Mouse (Mus musculus) layer of hippocampus, adult 9-10 months (tissue): Measurements from ENCODE around the gene Slc34a2.

Experiments used
- DNase-seq: peaks from one replicate; pipeline ENCODE4 v3.0.0; 2022; ENCODE audit warnings: low spot score

Gene Slc34a2

DNA sequence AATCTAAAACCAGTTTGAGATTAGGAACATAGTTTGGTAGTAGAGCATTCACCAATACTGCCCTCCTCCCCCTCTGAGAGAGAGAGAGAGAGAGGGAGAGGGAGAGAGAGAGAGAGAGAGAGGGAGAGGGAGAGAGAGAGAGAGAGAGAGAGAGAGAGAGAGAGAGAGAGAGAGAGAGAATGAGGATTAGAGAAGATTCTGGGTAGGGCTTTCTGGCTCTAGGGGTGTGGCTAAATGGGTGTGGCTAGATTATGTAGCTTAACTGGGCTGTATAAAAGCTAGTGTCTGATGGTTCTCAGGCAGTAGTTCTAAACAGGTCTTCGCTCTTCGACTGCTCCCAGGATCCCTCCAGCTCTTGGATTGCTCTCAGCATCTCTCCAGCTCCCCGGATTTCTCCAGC, at the start of gene Slc34a2:
Slc34a2 (plus strand) TSS at position 301 of the 400 bp plus-strand sequence.
- DNase-seq = no peak

DNA sequence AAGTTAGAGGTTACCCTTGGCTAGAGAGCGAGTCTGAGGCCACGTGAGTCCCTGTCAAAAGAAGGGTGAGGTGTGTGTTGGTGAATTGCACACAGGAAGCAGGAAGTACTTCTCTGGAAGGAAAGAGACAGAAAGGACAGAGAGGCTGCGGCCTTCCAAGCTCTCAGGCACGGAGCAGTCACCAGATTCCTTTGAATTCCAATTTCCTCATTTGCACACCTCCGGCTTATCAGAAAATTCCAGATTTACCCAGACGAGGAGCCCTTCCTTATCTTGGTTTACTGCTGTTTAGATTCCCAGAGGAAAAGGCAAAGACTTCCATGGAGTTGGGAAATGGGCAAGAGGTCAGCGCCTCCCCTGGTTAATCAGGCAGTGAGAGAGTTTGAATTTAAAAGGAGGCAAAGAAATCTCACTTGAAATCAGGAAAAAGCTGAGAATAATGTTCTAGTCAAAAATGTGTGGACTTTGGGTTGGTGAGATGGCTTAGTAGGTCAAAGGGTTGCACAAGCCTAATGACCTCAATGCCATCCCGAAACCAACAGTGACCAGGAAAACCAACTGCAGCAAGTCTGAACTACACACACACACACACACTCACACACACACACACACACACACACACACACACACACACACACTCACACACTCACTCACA, 47.1 kb upstream of the Slc34a2 start:
- DNase-seq = no peak

DNA sequence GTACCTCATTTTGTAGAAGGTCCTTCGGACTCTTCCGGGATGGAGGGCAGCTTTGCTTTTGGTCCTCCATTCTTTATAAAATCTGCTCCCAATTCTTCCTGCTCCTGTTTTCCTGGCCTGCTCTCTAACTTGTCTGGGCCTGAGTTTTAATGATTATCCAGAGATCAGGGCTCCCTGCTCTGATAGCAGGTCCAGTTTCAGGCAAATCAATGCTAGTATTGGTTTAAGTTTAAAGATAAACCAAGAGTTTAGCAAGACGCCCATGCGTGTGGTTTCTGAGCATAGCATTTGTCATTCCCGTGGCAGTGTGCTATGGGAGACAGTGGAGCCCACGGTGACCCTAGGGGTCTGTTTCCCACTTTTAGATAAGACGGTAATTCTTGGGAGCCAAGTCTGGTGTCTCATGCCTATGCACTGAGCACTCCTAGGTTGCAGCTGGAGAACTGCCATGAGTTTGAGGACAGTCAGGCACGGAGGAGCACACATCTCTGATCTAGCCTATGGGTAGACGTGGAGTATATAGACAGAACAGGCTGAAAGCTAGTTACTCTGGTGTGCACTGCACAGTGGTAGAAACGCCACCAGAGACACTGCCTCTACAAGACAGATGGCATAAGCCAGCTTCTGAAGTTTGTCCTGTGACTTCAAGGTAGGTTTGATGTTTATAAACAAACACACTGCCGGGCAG, 45.5 kb upstream of the Slc34a2 start:
- DNase-seq = no peak

DNA sequence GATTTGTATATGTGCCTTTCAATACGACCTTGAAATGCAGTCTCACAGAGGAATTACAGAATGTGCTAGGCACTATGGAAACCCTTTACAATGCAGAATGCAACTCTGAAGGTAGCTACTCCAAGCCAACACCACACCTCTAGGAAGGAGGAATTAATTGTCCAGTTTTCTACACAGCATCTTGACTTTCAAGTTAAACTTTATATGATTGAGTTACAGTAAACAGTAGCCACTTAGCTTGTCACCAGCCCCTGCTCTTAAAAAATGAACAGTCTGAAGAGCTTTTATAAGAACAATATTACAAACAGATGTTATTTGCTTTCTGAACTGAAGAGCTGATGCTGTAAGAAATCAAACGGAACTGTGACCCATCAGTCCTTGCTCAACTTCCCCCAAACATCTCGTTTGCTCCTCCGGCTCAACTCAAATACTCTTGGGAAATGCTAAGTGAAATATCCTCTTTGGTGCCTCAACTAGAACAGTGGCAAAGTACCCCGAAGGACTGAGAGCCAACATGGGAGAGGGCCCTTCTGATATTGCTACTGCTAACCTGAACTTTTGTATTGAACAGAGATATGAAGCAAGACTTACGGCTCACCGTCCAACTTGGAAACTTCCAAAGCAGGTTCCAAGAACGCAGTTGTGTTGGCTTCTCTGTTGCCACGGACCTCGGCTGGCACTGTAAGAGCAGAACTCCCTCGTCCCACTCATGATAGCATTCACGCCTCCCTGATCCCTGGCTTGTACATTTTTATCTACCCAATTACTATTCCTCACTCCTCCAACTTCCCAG, 44.2 kb upstream of the Slc34a2 start:
- DNase-seq = no peak

DNA sequence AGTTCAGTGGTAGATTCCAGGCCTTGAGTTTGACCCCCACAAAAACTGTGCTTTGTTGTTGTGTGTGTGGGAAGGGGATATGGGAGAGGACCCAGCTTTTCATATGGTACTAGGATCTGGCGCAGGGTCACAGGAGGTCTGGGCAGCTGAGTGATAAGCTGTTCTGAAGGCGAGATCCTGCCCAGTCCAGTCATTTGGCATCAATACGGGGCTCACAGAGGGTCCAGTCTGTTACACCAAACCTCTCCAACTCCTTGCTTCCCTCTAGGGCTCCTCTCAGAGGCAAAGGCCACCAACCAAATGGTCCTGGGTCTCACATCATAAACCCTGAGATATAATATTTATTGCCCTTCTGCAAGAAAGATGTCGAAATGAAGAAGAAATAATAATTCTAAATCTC, 42.4 kb upstream of the Slc34a2 start:
- no peak for DNase-seq

DNA sequence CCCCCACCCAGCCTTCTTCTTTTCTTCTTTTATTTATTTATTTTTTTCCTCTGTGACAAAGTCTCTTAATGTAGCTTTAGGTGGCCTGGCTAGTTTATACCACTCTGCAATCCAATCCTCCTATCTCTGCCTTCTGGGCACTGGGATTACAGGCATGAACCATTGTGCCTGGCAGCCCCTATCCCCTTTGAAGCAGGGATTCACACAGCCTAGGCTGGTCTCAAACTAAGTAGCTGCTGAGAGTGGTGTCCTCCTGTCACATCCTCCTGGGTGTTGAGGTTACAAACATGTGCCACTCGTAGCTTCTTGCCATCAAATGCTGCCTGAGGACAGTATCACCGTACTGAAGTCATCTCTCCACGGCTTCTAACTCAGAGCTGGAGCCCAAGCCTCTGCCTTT, 41.7 kb upstream of the Slc34a2 start:
- DNase-seq = no peak

DNA sequence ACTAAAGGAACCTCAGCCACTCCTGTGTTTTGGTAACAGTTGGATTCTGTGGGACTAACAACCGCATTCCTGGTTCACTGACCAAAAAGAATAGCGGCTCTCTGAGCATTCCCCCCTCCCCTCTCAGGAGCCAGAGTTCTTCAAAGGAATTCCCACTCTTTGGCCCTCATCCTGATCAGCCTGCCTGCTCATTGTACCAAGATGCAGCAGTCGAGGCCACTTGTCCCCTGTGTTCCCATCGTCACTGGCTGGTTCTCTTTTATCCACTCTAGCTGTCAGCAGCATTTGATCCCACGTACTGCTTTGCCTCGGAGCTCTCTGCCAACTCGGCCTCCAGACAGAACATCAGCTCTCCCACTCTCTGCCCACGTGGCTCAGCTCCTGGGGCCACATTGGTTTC, 41.3 kb upstream of the Slc34a2 start:
- DNase-seq = no peak

DNA sequence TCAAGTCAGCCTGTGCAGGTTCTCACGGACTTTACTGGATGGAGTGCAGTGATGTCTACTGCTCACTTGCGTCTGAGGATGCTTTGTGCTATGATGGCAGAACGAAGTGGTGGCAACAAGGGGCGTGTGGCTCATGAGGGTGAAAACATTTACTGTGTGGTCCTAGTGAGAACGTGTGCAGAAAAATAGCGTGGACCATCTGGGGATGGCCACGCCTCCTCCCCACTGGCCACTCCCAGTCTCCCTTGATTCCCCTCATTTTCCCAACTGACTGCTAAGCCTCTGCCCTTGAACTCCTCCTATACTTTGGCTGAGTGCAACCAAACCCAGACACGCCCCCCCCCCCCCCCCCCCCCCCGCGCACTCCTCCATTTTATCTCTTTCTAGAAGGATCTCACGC, 40.8 kb upstream of the Slc34a2 start:
- no peak for DNase-seq

DNA sequence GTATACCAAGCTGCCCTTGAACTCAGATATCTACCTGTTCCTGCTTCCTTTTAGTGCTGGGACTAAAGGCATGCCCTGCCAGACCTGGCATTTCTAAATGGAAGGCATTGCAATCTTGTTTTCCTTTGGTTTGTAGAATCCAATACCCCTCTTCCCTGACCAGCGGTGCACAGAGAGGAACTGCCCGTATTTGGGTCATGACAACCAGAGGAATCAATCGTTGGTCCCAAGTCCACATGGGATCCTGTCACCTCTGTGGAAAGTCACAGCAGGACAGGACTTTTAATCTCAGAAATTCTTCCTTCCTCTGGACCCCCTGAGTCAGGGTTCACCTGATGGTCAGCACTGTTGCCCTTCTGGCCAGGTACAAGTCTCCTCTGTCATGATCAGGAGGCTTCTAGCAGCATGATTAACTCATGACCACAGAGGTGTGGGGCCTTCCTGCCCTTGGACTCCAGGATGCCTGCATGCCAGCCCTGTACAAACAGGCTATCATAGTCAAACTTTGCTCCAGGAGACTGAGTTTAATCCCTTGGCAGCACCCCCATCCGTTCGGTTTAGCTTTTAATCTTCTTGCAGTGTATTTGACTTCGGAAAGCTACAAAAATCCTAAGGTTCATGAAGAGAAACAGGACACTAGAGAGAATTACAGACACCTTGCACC, 39.7 kb upstream of the Slc34a2 start:
- DNase-seq = no peak

DNA sequence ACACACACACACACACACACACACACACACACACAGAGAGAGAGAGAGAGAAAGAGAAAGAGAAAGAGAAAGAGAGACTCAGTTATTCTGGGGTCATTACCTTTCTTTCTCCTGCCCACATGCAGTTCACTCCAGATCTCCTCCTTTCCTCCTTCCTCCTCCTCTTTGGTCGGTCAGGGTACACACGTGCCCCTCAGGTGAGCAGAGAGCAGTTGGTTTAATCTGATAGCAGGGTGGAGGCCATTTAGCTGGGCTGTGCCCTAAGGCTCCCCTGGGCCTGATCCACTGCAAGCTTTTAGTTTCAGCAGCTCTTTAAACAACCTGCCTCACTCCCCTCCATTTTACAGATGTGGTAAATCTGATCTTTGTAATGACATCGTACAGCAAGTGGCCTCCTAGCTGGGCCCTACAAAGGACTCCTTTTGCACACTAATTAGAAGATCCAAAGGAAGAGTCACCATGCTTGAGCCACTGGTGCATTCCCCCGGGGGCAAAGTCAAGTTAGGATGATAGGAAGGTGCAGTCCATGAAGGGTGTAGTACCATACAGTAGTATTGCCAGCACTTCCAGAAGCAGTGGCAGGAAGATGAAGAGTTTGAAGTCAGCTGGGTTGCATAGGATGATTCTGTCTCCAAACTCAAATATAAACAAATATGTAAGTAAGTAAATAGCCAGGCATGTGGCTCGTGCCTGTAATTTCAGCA, 37.6 kb upstream of the Slc34a2 start:
- DNase-seq = no peak

DNA sequence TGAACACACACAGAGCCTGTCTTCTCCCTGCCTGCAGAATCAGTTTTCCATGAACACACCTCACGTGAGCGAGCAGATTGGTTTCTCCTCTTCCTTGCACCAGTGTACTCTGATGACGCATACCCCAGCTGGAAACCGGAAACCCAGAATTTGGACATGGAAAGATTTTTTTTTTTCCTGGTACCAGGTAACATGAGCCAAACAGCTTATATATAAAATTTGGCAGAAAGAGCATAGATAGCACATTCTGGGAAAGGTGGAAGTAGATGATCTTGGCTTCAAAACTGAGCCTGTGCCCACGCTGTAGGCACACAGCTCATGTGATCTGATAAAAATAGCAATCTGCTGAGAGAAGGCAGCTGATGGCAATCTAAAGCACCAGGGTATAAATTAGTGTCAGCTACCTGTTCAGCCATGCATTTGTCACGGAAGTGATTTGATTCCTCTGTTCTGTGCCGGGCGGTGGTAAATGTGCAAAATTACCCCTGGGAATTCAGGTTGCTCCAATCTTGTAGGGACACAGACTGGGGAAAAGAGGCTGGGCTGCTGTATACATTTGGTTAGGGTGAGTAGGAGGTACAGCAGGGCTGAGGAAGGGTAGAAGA, 35.2 kb upstream of the Slc34a2 start:
- peak; percentile 21 for DNase-seq

DNA sequence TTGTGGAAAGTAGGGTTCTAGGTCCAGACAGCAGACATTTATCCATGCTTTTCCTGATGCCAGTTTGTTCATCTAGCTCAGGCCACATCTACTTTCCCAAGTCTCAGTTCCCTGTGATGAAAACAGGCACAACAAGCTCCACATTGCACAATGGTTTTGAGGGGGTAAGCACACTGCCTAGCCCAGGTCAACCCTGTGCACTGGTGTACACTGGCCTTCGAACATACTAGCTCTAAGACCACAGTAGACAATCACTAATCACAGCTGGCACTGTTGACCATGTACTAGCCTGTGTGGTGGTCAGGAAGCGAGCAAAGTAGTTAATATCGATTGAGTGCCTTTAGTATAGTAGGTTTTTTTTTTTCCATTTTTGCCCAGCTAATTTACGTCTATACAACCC, 34.4 kb upstream of the Slc34a2 start:
- DNase-seq = no peak

DNA sequence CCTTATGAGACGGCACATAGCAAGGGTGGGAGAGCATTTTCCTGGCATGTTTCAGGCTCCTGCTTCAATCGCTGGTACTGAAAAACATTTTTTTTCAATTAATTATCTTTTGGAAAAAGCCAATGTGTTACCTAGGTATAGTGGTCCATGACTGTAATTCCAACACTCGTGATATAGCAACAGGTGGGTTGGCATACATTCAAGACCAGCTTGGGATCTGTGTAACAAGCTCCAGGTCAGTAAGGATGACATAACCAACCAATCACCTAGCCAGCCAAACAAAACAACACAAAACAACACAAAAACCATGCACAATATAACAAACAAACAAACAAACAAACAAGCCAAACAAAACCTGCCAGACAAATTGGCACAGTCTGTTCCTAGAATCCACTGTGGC, 33.9 kb upstream of the Slc34a2 start:
- DNase-seq = no peak

DNA sequence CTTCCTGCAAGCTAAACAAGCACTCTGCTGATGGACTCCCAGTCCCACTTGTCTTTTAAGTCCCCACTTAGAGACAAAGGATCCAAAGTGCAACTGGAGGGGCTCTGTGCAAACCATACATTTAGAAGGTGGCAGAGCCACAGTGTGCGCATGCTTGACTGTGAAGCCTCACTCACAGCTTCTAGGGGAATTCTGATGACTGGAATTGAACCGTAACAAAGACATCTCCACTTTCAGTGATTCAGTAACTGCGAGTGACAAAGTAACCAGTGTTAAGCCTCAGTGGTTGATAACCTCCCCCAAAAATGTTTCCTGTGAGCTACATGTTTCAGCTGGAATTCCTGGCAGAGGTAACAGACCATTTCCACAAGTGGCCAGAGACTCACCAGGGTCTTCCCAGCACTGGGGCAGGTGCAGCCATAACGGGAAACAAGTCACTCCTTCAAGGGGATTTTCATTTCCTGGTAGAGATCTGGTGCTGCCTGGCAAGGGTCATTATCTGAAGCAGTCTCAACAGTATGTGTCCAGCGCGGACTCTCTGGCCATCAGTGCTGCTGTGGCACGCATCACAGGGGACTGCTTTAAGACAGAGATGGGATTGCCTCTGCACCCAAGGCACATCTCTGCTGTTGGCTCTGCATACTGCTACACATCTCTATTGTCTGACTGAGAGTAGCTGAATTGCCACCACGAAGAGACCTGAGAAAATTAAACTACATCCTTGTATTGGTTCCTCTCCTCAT, 28.7 kb upstream of the Slc34a2 start:
- DNase-seq = no peak

DNA sequence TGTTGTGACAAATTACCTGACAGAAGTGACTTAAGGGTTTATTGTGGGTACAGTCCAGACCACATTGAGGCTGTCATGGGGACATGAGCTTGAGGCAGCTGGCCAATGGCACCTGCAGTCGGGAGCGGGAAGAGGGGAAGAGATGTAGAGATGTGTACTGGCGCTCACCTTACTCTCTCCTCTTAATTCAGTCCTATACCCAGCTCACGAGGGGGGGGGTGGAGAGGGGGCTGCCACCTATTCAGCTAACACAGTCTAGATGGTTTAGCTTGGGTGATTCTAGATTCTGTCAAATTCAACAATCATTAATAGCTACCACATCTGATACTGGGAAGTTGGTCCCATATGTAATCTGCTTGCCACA, 28.1 kb upstream of the Slc34a2 start:
- DNase-seq = no peak

DNA sequence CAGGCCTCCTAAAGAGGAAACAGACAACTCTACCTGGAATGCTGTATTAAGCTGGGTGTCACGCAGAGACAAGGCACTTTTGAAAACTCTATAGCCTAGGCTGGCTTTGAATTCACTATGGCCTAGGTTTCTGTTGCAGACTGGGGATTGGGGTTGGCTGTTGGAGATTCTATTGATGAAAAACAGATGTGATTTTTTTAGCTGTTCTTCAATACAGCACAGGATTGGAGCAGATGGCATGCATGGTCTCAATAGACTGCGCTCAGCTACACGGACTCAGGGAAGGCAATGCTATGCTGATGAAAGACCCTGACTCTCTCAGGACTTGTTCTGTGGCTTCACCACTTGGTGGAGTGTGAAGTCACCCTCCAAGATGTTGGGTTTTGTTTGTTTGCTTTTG, 26.6 kb upstream of the Slc34a2 start:
- DNase-seq = no peak

DNA sequence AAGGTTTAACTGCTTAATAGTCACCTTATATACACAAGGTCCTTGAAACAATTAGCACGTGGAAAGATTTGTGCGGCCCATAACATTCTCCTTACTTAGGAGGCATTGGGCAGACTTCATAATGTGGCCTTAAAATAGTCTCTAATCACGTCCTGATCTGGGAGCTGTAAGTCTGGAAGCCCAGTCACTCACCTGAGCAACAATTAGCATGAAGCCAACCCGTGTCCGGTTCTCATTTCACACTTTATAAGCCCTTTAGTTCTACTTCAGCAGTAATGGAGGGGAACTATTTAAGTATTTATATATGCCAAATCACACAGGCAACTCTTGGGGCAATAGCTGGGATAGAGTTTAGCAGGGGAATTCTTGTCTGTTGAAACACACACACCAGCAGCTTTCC, 21.3 kb upstream of the Slc34a2 start:
- DNase-seq = no peak

DNA sequence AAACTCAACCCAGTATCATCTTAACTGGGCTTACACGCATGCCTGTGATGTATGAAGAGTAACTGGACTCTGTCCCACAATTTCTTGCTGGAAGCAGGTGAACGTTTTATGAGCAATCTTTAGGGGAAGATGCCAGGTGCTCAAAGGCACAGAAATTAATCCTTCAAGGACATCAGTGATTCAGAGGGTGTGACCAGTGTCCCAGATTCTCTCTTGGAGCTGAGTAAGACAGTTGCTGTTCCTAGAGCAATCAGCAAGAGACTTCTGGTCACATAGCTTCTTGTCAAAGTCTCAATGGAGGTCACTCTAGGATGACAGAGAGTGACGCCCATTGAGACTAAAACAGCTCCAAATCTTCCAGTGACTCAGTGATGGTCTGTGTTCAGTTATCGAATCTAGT, 19.6 kb upstream of the Slc34a2 start:
- DNase-seq = no peak

DNA sequence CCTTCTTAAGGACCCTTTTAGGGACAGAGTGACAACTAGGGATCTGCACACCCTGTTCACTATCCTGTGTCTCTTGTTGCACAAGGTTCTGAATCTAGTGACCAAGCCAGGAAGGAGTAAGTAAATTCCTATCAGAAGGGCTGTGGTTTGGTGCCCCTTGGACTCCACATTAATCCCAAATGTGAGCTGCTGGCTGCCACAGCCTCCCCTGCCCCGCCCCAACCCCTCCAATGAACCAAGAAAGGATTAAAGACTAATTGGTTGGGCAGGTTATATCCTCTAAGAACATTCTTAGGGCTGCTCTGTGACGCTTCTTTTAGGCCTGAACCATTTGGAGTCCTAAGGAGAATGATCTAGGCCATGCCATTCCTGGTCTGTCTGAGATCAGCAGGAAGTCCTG, 14.4 kb upstream of the Slc34a2 start:
- no peak for DNase-seq

DNA sequence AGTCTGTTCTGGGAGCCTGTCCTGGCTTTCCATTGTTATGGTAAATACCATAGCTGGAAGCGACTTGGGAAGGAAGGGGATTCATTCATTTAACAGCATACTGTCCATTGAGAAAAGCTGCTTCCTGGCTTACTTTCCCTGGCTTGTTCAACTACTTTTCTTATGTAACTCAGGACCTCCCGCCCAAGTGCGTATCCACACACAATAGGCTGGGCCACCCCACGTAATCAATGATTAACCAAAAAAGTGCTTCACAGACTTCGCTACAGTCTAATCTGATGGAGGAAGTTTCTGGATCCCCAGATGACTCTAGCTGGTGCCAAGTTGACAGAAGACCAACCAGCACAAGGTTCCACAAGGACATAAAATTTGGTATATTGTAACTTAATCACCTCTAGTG, 14.0 kb upstream of the Slc34a2 start:
- DNase-seq = no peak
